Mouse (Mus musculus) lung, postnatal 0 days (tissue): Measurements from ENCODE around the gene Ada. TPM values are rescaled to one million over a fixed set of nuclear protein-coding genes. Genes with fewer than 3 reads are reported as not detected.
A peak's percentile ranks its signal among the peaks of the same experiment; 100 is the strongest.
"Not testable (repeated sequence)": the region's sequence is repeated elsewhere in the genome, so short reads cannot be mapped to it uniquely, and the experiment has no call there.

Experiments
- ATAC-seq: fragments of 200-750 bp; cut with Nextera tagmentation; 2 replicates; pipeline ENCODE4 v1.8.0; 2017; ENCODE audit warnings: moderate library complexity
- DNase-seq: peaks from one replicate; pipeline ENCODE4 v3.0.0-alpha.2; 2016; ENCODE audit warnings: low spot score
- H3K27ac ChIP-seq: fragments of 300-500 bp; sonication (generic); 2 replicates; pipeline ENCODE4 v1.5.1; 2014; ENCODE audit warnings: antibody characterized with exemption, mild to moderate bottlenecking, low read length, mixed read lengths
- H3K27me3 ChIP-seq: fragments of 300-500 bp; sonication (generic); replicated peaks from 2 replicates; pipeline ENCODE4 v1.6.1; 2014; ENCODE audit warnings: low read length, mixed read lengths; ENCODE audit not compliant: insufficient read depth
- H3K36me3 ChIP-seq: fragments of 300-500 bp; sonication (generic); 2 replicates; pipeline ENCODE4 v1.6.1; 2014; ENCODE audit warnings: low read length, mixed read lengths; ENCODE audit not compliant: insufficient read depth
- H3K4me1 ChIP-seq: fragments of 300-500 bp; sonication (generic); 2 replicates; pipeline ENCODE4 v1.6.1; 2014; ENCODE audit warnings: antibody characterized with exemption, low read depth, low read length, mixed read lengths; ENCODE audit not compliant: insufficient read depth
- H3K4me2 ChIP-seq: fragments of 300-500 bp; sonication (generic); replicated peaks from 2 replicates; pipeline ENCODE4 v1.6.1; 2014; ENCODE audit warnings: low read depth, mild to moderate bottlenecking, low read length, moderate library complexity, mixed read lengths
- H3K4me3 ChIP-seq: fragments of 300-500 bp; sonication (generic); 2 replicates; pipeline ENCODE4 v1.5.1; 2014; ENCODE audit warnings: low read depth, low read length
- H3K9ac ChIP-seq: fragments of 300-500 bp; sonication (generic); replicated peaks from 2 replicates; pipeline ENCODE4 v1.6.1; 2014; ENCODE audit warnings: low read depth, mild to moderate bottlenecking
- H3K9me3 ChIP-seq: fragments of 300-500 bp; sonication (generic); 2 replicates; pipeline ENCODE4 v1.6.1; 2016; ENCODE audit warnings: low read length, mixed read lengths
- CTCF ChIP-seq: IDR thresholded peaks from 2 replicates; pipeline ENCODE4 v1.5.1; 2016; ENCODE audit warnings: antibody characterized with exemption, mild to moderate bottlenecking
- EP300 ChIP-seq: IDR thresholded peaks from 2 replicates; pipeline ENCODE4 v1.6.1; 2016; ENCODE audit warnings: antibody characterized with exemption, mild to moderate bottlenecking, control low read depth
- WGBS: fragments of 180-500 bp; shearing (Covaris S2); extraction: QIAGEN DNeasy Blood & Tissue Kit; methylation state at CpG from one replicate; pipeline ENCODE4 v1.1.7; 2014; 5-methylcytosine and 5-hydroxymethylcytosine counted together
- polyA plus RNA-seq: library from polyadenylated mRNA; unstranded; fragments of >200 nt; fragmentation: Nextera tagmentation; extraction: Ambion mirVana; gene quantifications from 2 replicates; pipeline ENCODE4 v1.2.1, GENCODE M21; 2015

Ada gene
- polyA plus RNA-seq, 1 experiment from 2014 or later, result 3.6 TPM

- no peaks in the 10 kb centered on the region for H3K36me3 ChIP-seq
- H3K4me2 ChIP-seq, result no peak overlapping the region
- H3K4me3 ChIP-seq, result no peak overlapping the region
- 64% methylated on average over 6 of the region's 6 CpGs for WGBS
- no peak overlapping the region for H3K9ac ChIP-seq
- DNase-seq (peak; percentile 72), ATAC-seq (peak; percentile 65)
- TF ChIP-seq CTCF (no peak), EP300 (peak; percentile 76)
- peaks cover 22% of the 10 kb centered on the region; the same call in 1 of the 2 replicates for H3K4me1 ChIP-seq
- H3K27me3 ChIP-seq, result no peaks in the 10 kb centered on the region
- no peaks in the 10 kb centered on the region for H3K9me3 ChIP-seq
- H3K27ac ChIP-seq, result no peak overlapping the region
Observed at GRCm38 (mm10) chr2:163691846-163692605, 58.0 kb downstream of the Ada start.

GRCm38 (mm10) chr2:163690409-163691304 lies 59.4 kb downstream of the Ada start:
- H3K9ac ChIP-seq, result no peak overlapping the region
- no peak for ATAC-seq
- no peak overlapping the region for H3K4me3 ChIP-seq
- peak overlapping the region; percentile 58; the same call in 1 of the 2 replicates for H3K27ac ChIP-seq
- DNase-seq, result no peak
- no peaks in the 10 kb centered on the region for H3K36me3 ChIP-seq
- H3K9me3 ChIP-seq, result no peaks in the 10 kb centered on the region
- 59% methylated on average over 8 of the region's 8 CpGs for WGBS
- no peak for TF ChIP-seq EP300
- no peaks in the 10 kb centered on the region for H3K27me3 ChIP-seq
- H3K4me1 ChIP-seq, result peaks cover 26% of the 10 kb centered on the region; the same call in 1 of the 2 replicates
- no peak overlapping the region for H3K4me2 ChIP-seq

GRCm38 (mm10) chr2:163689771-163690170 lies 60.3 kb downstream of the Ada start:
- no peak for ATAC-seq
- no peaks in the 10 kb centered on the region for H3K27me3 ChIP-seq
- no peak for DNase-seq
- 71% methylated on average over 3 of the region's 3 CpGs for WGBS
- H3K27ac ChIP-seq, result no peak overlapping the region
- H3K4me2 ChIP-seq, result no peak overlapping the region
- TF ChIP-seq EP300 (no peak), CTCF (no peak)
- H3K36me3 ChIP-seq, result no peaks in the 10 kb centered on the region
- no peaks in the 10 kb centered on the region for H3K9me3 ChIP-seq
- no peak overlapping the region for H3K4me3 ChIP-seq
- peaks cover 28% of the 10 kb centered on the region; the same call in 1 of the 2 replicates for H3K4me1 ChIP-seq
- no peak overlapping the region for H3K9ac ChIP-seq

GRCm38 (mm10) chr2:163688377-163688776 lies 61.7 kb downstream of the Ada start:
- ATAC-seq, H3K36me3 ChIP-seq, H3K4me3 ChIP-seq, H3K9ac ChIP-seq, H3K27me3 ChIP-seq, H3K27ac ChIP-seq, H3K9me3 ChIP-seq, DNase-seq, H3K4me2 ChIP-seq: not testable (repeated sequence)
- 94% methylated on average over 1 of the region's 1 CpGs for WGBS
- H3K4me1 ChIP-seq, result peaks cover 22% of the 10 kb centered on the region; the same call in 1 of the 2 replicates

GRCm38 (mm10) chr2:163686886-163687285 lies 63.2 kb downstream of the Ada start:
- 57% methylated on average over 3 of the region's 3 CpGs for WGBS
- DNase-seq (no peak), ATAC-seq (no peak)
- TF ChIP-seq CTCF, result no peak
- TF ChIP-seq EP300, result no peak
- Histone ChIP-seq H3K4me1 (peaks cover 18% of the 10 kb centered on the region; the same call in 1 of the 2 replicates), H3K27ac (peak overlapping the region; percentile 84), H3K27me3 (no peaks in the 10 kb centered on the region), H3K9ac (no peak overlapping the region), H3K36me3 (no peaks in the 10 kb centered on the region), H3K9me3 (no peaks in the 10 kb centered on the region), H3K4me2 (no peak overlapping the region), H3K4me3 (no peak overlapping the region)

- DNase-seq, result no peak
- no peaks in the 10 kb centered on the region for H3K27me3 ChIP-seq
- no peaks in the 10 kb centered on the region for H3K36me3 ChIP-seq
- H3K4me3 ChIP-seq, result no peak overlapping the region
- 0 out of 2 replicates have a peak overlapping the region, but pooled peaks have one; percentile 5 for H3K4me2 ChIP-seq
- H3K9ac ChIP-seq, result no peak overlapping the region
- 56% methylated on average over 5 of the region's 5 CpGs for WGBS
- ATAC-seq, result peak; percentile 25; the same call in 1 of the 2 replicates
- peak overlapping the region; percentile 84 for H3K27ac ChIP-seq
- peaks cover 18% of the 10 kb centered on the region; the same call in 1 of the 2 replicates for H3K4me1 ChIP-seq
- TF ChIP-seq EP300, result no peak
- TF ChIP-seq CTCF, result no peak
- no peaks in the 10 kb centered on the region for H3K9me3 ChIP-seq
Observed at GRCm38 (mm10) chr2:163686233-163686632, 63.8 kb downstream of the Ada start.
